ENCODE assay signal across 8 mouse cellular contexts in genomic region chr4:139193176-139194093, GRCm38 (mm10). TPM values are rescaled to one million over a fixed set of nuclear protein-coding genes. Genes with fewer than 3 reads are reported as not detected.
DNase-seq lines count a peak whose midpoint lies in the region; ATAC-seq and TF ChIP-seq lines count a peak whose summit lies in the region.

No protein-coding gene starts in this region.

- H3K4me1 ChIP-seq in ES-E14 (ENCODE audit: control insufficient read depth in 2 of 2, insufficient read depth in 2 of 2, low read length in 2 of 2, poor library complexity in 1 of 2) = peaks cover 19 to 34% of the 10 kb centered on the region in 2 experiments
- peaks cover 32% of the 10 kb centered on the region for H3K4me1 ChIP-seq in limb, embryonic 14.5 days (ENCODE audit: control insufficient read depth, insufficient read depth, low read length)

- H3K27me3 ChIP-seq in limb, embryonic 14.5 days (ENCODE audit: control insufficient read depth, insufficient read depth, low read length) = no peaks in the 10 kb centered on the region
- no peaks in the 10 kb centered on the region for H3K27me3 ChIP-seq in myocyte (ENCODE audit: control insufficient read depth, insufficient read depth, insufficient read length)

- H3K9me3 ChIP-seq in ES-E14 (ENCODE audit: control insufficient read depth, insufficient read depth, low read depth, low read length) = no peaks in the 10 kb centered on the region
- H3K9me3 ChIP-seq in limb, embryonic 14.5 days (ENCODE audit: control insufficient read depth, low read length) = no peaks in the 10 kb centered on the region

- H3K27ac ChIP-seq in gastrocnemius, adult 2 months = peak overlapping the region; percentile 100
- H3K27ac ChIP-seq in ES-E14 (ENCODE audit: insufficient read depth, low read depth, low read length, poor library complexity, severe bottlenecking) = peak overlapping the region; percentile 94
- peak overlapping the region; percentile 65 for H3K27ac ChIP-seq in limb, embryonic 14.5 days (replicated peaks; ENCODE audit: low read depth, low read length)

- ATAC-seq in erythroblast, adult 5-6 weeks (replicated peaks; ENCODE audit: low FRiP score, poor library complexity, severe bottlenecking) = peak; percentile 13
- ATAC-seq in limb, embryonic 14.5 days (ENCODE audit: low FRiP score, low read depth) = 0 out of 2 replicates have a peak, but pooled peaks have one; percentile 2
- no peak for ATAC-seq in inflammation-experienced regulatory T-cells, adult 6 months

- in situ Hi-C loops in ES-E14 (cut with MboI; ENCODE audit: low sequenced_read_pairs in 2 of 2, unreplicated experiment in 2 of 2) = no loop called here

- H3K4me3 ChIP-seq in gastrocnemius, adult 2 months = peak overlapping the region; percentile 97
- H3K4me3 ChIP-seq in ES-E14 (ENCODE audit: insufficient read depth in 1 of 2, low read depth in 1 of 2, low read length in 2 of 2, poor library complexity in 1 of 2, severe bottlenecking in 1 of 2) (peak overlapping the region; percentile 84 to 96), myocyte (peak overlapping the region; percentile 94)
- peak overlapping the region; percentile 97 for H3K4me3 ChIP-seq in limb, embryonic 14.5 days (replicated peaks; ENCODE audit: low read length)

- H3K36me3 ChIP-seq in ES-E14 (ENCODE audit: control insufficient read depth, insufficient read depth, low read length, poor library complexity, severe bottlenecking) = peaks cover 2% of the 10 kb centered on the region; the same call in 1 of the 2 replicates
- H3K36me3 ChIP-seq in limb, embryonic 14.5 days (ENCODE audit: control insufficient read depth, insufficient read depth, low read length) = 0 out of 2 replicates have a peak, but pooled peaks cover 3% of the 10 kb centered on the region
- no peaks in the 10 kb centered on the region for H3K36me3 ChIP-seq in myocyte (ENCODE audit: control insufficient read depth, insufficient read depth)

- no peak for TF ChIP-seq POLR2A in limb, embryonic 14.5 days (IDR thresholded peaks at IDR 0.05; ENCODE audit: borderline replicate concordance, extremely low read depth, insufficient read depth, insufficient read length)
- TF ChIP-seq POLR2A in myocyte (IDR thresholded peaks at IDR 0.05; ENCODE audit: insufficient read length, low read depth) = no peak

- peaks cover 55% of the 10 kb centered on the region for H3K79me2 ChIP-seq in myocyte (ENCODE audit: control insufficient read depth, insufficient read depth)

- peak overlapping the region; percentile 88 for H3K9ac ChIP-seq in ES-E14 (ENCODE audit: insufficient read depth, low read depth, low read length, poor library complexity, severe bottlenecking)
- peak overlapping the region; percentile 90 for H3K9ac ChIP-seq in limb, embryonic 14.5 days (ENCODE audit: low read depth, low read length, severe bottlenecking)

- peak overlapping the region; percentile 78 for H3ac ChIP-seq in myocyte (ENCODE audit: control insufficient read depth, insufficient read length)

- peak overlapping the region; percentile 97 for H3K4me2 ChIP-seq in limb, embryonic 14.5 days (replicated peaks; ENCODE audit: low read depth, low read length, severe bottlenecking)
- H3K4me2 ChIP-seq in myocyte (ENCODE audit: low read depth) = peak overlapping the region; percentile 92

- WGBS in limb, embryonic 14.5 days = 3% methylated on average over 34 of the region's 35 CpGs

- peak; percentile 38 for DNase-seq in gastrocnemius, adult 2 months
- DNase-seq in gastrocnemius, adult 18-20 months (ENCODE audit: low spot score) = no peak
- no peak for DNase-seq in ES-E14 (ENCODE audit: low read depth, low spot score)
- DNase-seq in limb, embryonic 14.5 days (ENCODE audit: low spot score) = no peak
- no peak for DNase-seq in frontal cortex, postnatal 14 days (ENCODE audit: low spot score in 2 of 2)

- no peak for TF ChIP-seq CTCF in gastrocnemius, adult 2 months (IDR thresholded peaks at IDR 0.05)

- intact Hi-C loops in gastrocnemius, adult 2 months (cut with DNase I) = loop anchor here (5.0 kb wide), 2 partner anchors 61 to 94 kb away; partner anchors contain the start of gene Minos1

TF ChIP-seq in ES-E14, 5 proteins besides CTCF, POLR2A, EP300 and RAD21:
- no peak for TF ChIP-seq ZNF384 (IDR thresholded peaks at IDR 0.05; ENCODE audit: low read depth, low read length)
- TF ChIP-seq HCFC1 (IDR thresholded peaks at IDR 0.05; ENCODE audit: borderline replicate concordance, insufficient read depth, low read length) = 0 out of 2 replicates have a peak, but pooled peaks have one; percentile 20
- TF ChIP-seq MAFK (IDR thresholded peaks at IDR 0.05; ENCODE audit: insufficient read depth, low read depth, low read length) = no peak

TF ChIP-seq in myocyte, 11 proteins besides CTCF, POLR2A, EP300 and RAD21:
- TF ChIP-seq TCF12 (IDR thresholded peaks at IDR 0.05; ENCODE audit: insufficient read depth, poor library complexity, severe bottlenecking) = no peak
- TF ChIP-seq MYOD1 (IDR thresholded peaks at IDR 0.05; ENCODE audit: control insufficient read depth in 1 of 3, insufficient read length in 2 of 3, low read depth in 2 of 3) = no peak
- no peak for TF ChIP-seq SRF (IDR thresholded peaks at IDR 0.05; ENCODE audit: control insufficient read depth, insufficient read length, low read depth)
- no peak for TF ChIP-seq CEBPB (IDR thresholded peaks at IDR 0.05; ENCODE audit: insufficient read depth, poor library complexity, severe bottlenecking)
- TF ChIP-seq MAX (IDR thresholded peaks at IDR 0.05; ENCODE audit: low read depth) = no peak
- no peak for TF ChIP-seq REST (IDR thresholded peaks at IDR 0.05; ENCODE audit: insufficient read depth, insufficient read length)
- no peak for TF ChIP-seq USF1 (IDR thresholded peaks at IDR 0.05; ENCODE audit: low read depth)
- no peak for TF ChIP-seq MYOG (IDR thresholded peaks at IDR 0.05; ENCODE audit: control insufficient read depth in 1 of 3, insufficient read depth in 1 of 3, insufficient read length in 2 of 3, low read depth in 2 of 3)
- TF ChIP-seq E2F4 (IDR thresholded peaks at IDR 0.05; ENCODE audit: insufficient read depth) = no peak
- no peak for TF ChIP-seq POLR2AphosphoS2 (IDR thresholded peaks at IDR 0.05; ENCODE audit: insufficient read length, low read depth)
- no peak for TF ChIP-seq TCF3 (IDR thresholded peaks at IDR 0.05; ENCODE audit: insufficient read length, low read depth)

RNA-seq across cellular contexts. Expression of gene Capzb, which starts 0.7 kb away (rescaled TPM):
- total RNA-seq in gastrocnemius, adult 2 months (2021) = 100 to 1,000 TPM; 444 to 499 TPM
- 100 to 1,000 TPM; 416 to 422 TPM for total RNA-seq in gastrocnemius, adult 18-20 months (2021)
- 86.7 and 111 TPM in 2 replicates for total RNA-seq in ES-E14 (2012; rRNA removed)
- 128 and 139 TPM in 2 replicates for total RNA-seq in erythroblast, adult 5-6 weeks (2015; ENCODE audit: low replicate concordance)
- 29.7 and 37.6 TPM in 2 replicates for total RNA-seq in erythroblast, adult 5-6 weeks (2017; ENCODE audit: low replicate concordance)
- 177 and 198 TPM in 2 replicates for polyA plus RNA-seq in limb, embryonic 14.5 days (2012; rRNA removed)
- polyA plus RNA-seq in limb, embryonic 14.5 days (2014; fragmentation: Nextera tagmentation; extraction: Ambion mirVana) = 284 TPM in 2 replicates
- polyA plus RNA-seq in myocyte (2012; fragmentation: generic; extraction: Trizol) = 247 TPM
- polyA plus RNA-seq in inflammation-experienced regulatory T-cells, adult 6 months (2017; shearing (Covaris generic)) = 100 to 1,000 TPM; 536 to 831 (median 607) TPM
